Mouse (Mus musculus): ENCODE measurements around the gene Slc39a8. TPM values are rescaled to one million over a fixed set of nuclear protein-coding genes. Genes with fewer than 3 reads are reported as not detected.

Slc39a8 gene
- total and polyA plus RNA-seq, 3 experiments, result 2.8 to 7.1 (median 5.3) TPM

- no peak for DNase-seq
- no peak overlapping the region for H3K27ac ChIP-seq
- intact Hi-C loops (cut with DNase I), result no loop called here
- H3K4me1 ChIP-seq (ENCODE audit: control insufficient read depth, insufficient read depth, low read length), result no peaks in the 10 kb centered on the region
- H3K9ac ChIP-seq (ENCODE audit: low read depth, low read length), result no peak overlapping the region
- TF ChIP-seq CTCF (IDR thresholded peaks at IDR 0.05) (no peak), POLR2A (IDR thresholded peaks at IDR 0.05; ENCODE audit: insufficient read depth, low read depth, low read length) (no peak), EP300 (IDR thresholded peaks at IDR 0.05; ENCODE audit: insufficient read depth, low read depth, low read length) (no peak)
- H3K27me3 ChIP-seq (ENCODE audit: control insufficient read depth, insufficient read depth, low read length), result no peaks in the 10 kb centered on the region; the same call in 1 of the 2 replicates
- 26% methylated on average over 1 of the region's 1 CpGs for WGBS
- H3K79me2 ChIP-seq (replicated peaks; ENCODE audit: control insufficient read depth, insufficient read depth, low read length), result no peaks in the 10 kb centered on the region
- no peak overlapping the region for H3K4me3 ChIP-seq
- no peaks in the 10 kb centered on the region for H3K36me3 ChIP-seq (ENCODE audit: control insufficient read depth, insufficient read depth, low read length)
These were observed 2.9 kb downstream of the Slc39a8 start for GRCm38 (mm10) chr3:135828000-135828399.

GRCm38 (mm10) chr3:135832496-135832895, 7.4 kb downstream of the Slc39a8 start:
- 95% methylated on average over 2 of the region's 2 CpGs for WGBS
- DNase-seq, result no peak
- intact Hi-C loops (cut with DNase I), result no loop called here
- Histone ChIP-seq H3K79me2 (replicated peaks; ENCODE audit: control insufficient read depth, insufficient read depth, low read length) (no peaks in the 10 kb centered on the region), H3K4me1 (ENCODE audit: control insufficient read depth, insufficient read depth, low read length) (no peaks in the 10 kb centered on the region), H3K4me3 (no peak overlapping the region), H3K27me3 (ENCODE audit: control insufficient read depth, insufficient read depth, low read length) (no peaks in the 10 kb centered on the region), H3K36me3 (ENCODE audit: control insufficient read depth, insufficient read depth, low read length) (no peaks in the 10 kb centered on the region), H3K9ac (ENCODE audit: low read depth, low read length) (no peak overlapping the region), H3K27ac (no peak overlapping the region)
- TF ChIP-seq EP300 (IDR thresholded peaks at IDR 0.05; ENCODE audit: insufficient read depth, low read depth, low read length) (no peak), POLR2A (IDR thresholded peaks at IDR 0.05; ENCODE audit: insufficient read depth, low read depth, low read length) (no peak), CTCF (IDR thresholded peaks at IDR 0.05) (no peak)

- H3K27me3 ChIP-seq (ENCODE audit: control insufficient read depth, insufficient read depth, low read length), result no peaks in the 10 kb centered on the region
- TF ChIP-seq POLR2A (IDR thresholded peaks at IDR 0.05; ENCODE audit: insufficient read depth, low read depth, low read length), result no peak
- no peak for TF ChIP-seq CTCF (IDR thresholded peaks at IDR 0.05)
- TF ChIP-seq EP300 (IDR thresholded peaks at IDR 0.05; ENCODE audit: insufficient read depth, low read depth, low read length), result no peak
- no peaks in the 10 kb centered on the region for H3K79me2 ChIP-seq (replicated peaks; ENCODE audit: control insufficient read depth, insufficient read depth, low read length)
- 64% methylated on average over 4 of the region's 4 CpGs for WGBS
- no peaks in the 10 kb centered on the region for H3K4me1 ChIP-seq (ENCODE audit: control insufficient read depth, insufficient read depth, low read length)
- H3K27ac ChIP-seq, result no peak overlapping the region
- no peak overlapping the region for H3K9ac ChIP-seq (ENCODE audit: low read depth, low read length)
- H3K4me3 ChIP-seq, result no peak overlapping the region
- H3K36me3 ChIP-seq (ENCODE audit: control insufficient read depth, insufficient read depth, low read length), result no peaks in the 10 kb centered on the region
- intact Hi-C loops (cut with DNase I), result no loop called here
- DNase-seq, result no peak
These were observed 7.8 kb downstream of the Slc39a8 start for GRCm38 (mm10) chr3:135832907-135833306.

GRCm38 (mm10) chr3:135834988-135835387, 9.9 kb downstream of the Slc39a8 start:
- 83% methylated on average over 3 of the region's 3 CpGs for WGBS
- intact Hi-C loops (cut with DNase I), result no loop called here
- H3K4me1 ChIP-seq (ENCODE audit: control insufficient read depth, insufficient read depth, low read length), result no peaks in the 10 kb centered on the region

GRCm38 (mm10) chr3:135839535-135839934, 14.5 kb downstream of the Slc39a8 start:
- DNase-seq, result no peak
- Histone ChIP-seq H3K36me3 (ENCODE audit: control insufficient read depth, insufficient read depth, low read length) (no peaks in the 10 kb centered on the region), H3K79me2 (replicated peaks; ENCODE audit: control insufficient read depth, insufficient read depth, low read length) (no peaks in the 10 kb centered on the region), H3K4me1 (ENCODE audit: control insufficient read depth, insufficient read depth, low read length) (no peaks in the 10 kb centered on the region), H3K27me3 (ENCODE audit: control insufficient read depth, insufficient read depth, low read length) (no peaks in the 10 kb centered on the region), H3K4me3 (no peak overlapping the region), H3K27ac (no peak overlapping the region), H3K9ac (ENCODE audit: low read depth, low read length) (no peak overlapping the region)
- WGBS, result 86% methylated on average over 13 of the region's 13 CpGs
- intact Hi-C loops (cut with DNase I), result no loop called here
- no peak for TF ChIP-seq EP300 (IDR thresholded peaks at IDR 0.05; ENCODE audit: insufficient read depth, low read depth, low read length)
- no peak for TF ChIP-seq CTCF (IDR thresholded peaks at IDR 0.05)
- no peak for TF ChIP-seq POLR2A (IDR thresholded peaks at IDR 0.05; ENCODE audit: insufficient read depth, low read depth, low read length)

More at GRCm38 (mm10) chr3:135834988-135835387, 9.9 kb downstream of the Slc39a8 start:
- Histone ChIP-seq H3K27me3 (ENCODE audit: control insufficient read depth, insufficient read depth, low read length) (no peaks in the 10 kb centered on the region), H3K36me3 (ENCODE audit: control insufficient read depth, insufficient read depth, low read length) (no peaks in the 10 kb centered on the region), H3K79me2 (replicated peaks; ENCODE audit: control insufficient read depth, insufficient read depth, low read length) (no peaks in the 10 kb centered on the region), H3K27ac (no peak overlapping the region), H3K4me3 (no peak overlapping the region), H3K9ac (ENCODE audit: low read depth, low read length) (no peak overlapping the region)
- no peak for TF ChIP-seq POLR2A (IDR thresholded peaks at IDR 0.05; ENCODE audit: insufficient read depth, low read depth, low read length)
- TF ChIP-seq EP300 (IDR thresholded peaks at IDR 0.05; ENCODE audit: insufficient read depth, low read depth, low read length), result no peak
- no peak for TF ChIP-seq CTCF (IDR thresholded peaks at IDR 0.05)
- DNase-seq, result no peak

GRCm38 (mm10) chr3:135840185-135840584, 15.1 kb downstream of the Slc39a8 start:
- no peak for DNase-seq
- 90% methylated on average over 12 of the region's 12 CpGs for WGBS

More at GRCm38 (mm10) chr3:135840185-135840584, 15.1 kb downstream of the Slc39a8 start:
- Histone ChIP-seq H3K79me2 (replicated peaks; ENCODE audit: control insufficient read depth, insufficient read depth, low read length) (no peaks in the 10 kb centered on the region), H3K36me3 (ENCODE audit: control insufficient read depth, insufficient read depth, low read length) (no peaks in the 10 kb centered on the region), H3K4me3 (no peak overlapping the region), H3K27me3 (ENCODE audit: control insufficient read depth, insufficient read depth, low read length) (no peaks in the 10 kb centered on the region), H3K27ac (no peak overlapping the region), H3K4me1 (ENCODE audit: control insufficient read depth, insufficient read depth, low read length) (no peaks in the 10 kb centered on the region), H3K9ac (ENCODE audit: low read depth, low read length) (no peak overlapping the region)
- intact Hi-C loops (cut with DNase I), result no loop called here
- TF ChIP-seq POLR2A (IDR thresholded peaks at IDR 0.05; ENCODE audit: insufficient read depth, low read depth, low read length) (no peak), EP300 (IDR thresholded peaks at IDR 0.05; ENCODE audit: insufficient read depth, low read depth, low read length) (no peak), CTCF (IDR thresholded peaks at IDR 0.05) (no peak)

Data from heart, adult 2 months (tissue).